Mouse (Mus musculus) MEL (cell line): ENCODE measurements around the gene Serpinb1a. TPM values are rescaled to one million over a fixed set of nuclear protein-coding genes. Genes with fewer than 3 reads are reported as not detected.

Source experiments
- DNase-seq: peaks from one replicate; pipeline ENCODE4 v3.0.0; 2011; ENCODE audit warnings: low read depth, low spot score
- H3K27ac ChIP-seq: 2 replicates; pipeline ENCODE4 v1.5.1; 2012; ENCODE audit warnings: low read depth, mild to moderate bottlenecking, control low read depth, low read length, moderate library complexity; ENCODE audit not compliant: control insufficient read depth
- H3K27me3 ChIP-seq, 2 experiments: fragments of 150-350 bp in 1 of 2; sonication (generic) in 1 of 2; 2 replicates each; pipeline ENCODE4 v1.6.1; 2012; ENCODE audit warnings: low read length in 2 of 2, mild to moderate bottlenecking in 2 of 2, improper control_type of control experiment in 1 of 2, moderate library complexity in 1 of 2; ENCODE audit not compliant: insufficient read depth in 2 of 2, control insufficient read depth in 1 of 2
- H3K36me3 ChIP-seq, 2 experiments: 2 replicates each; pipeline ENCODE4 v1.6.1; 2012 to 2014; ENCODE audit warnings: low read length in 2 of 2, improper control_type of control experiment in 1 of 2, inconsistent platforms in 1 of 2, mild to moderate bottlenecking in 1 of 2; ENCODE audit not compliant: insufficient read depth in 2 of 2, control insufficient read depth in 1 of 2
- H3K4me1 ChIP-seq, 2 experiments: fragments of 150-350 bp in 1 of 2; sonication (generic) in 1 of 2; 2 replicates each; pipeline ENCODE4 v1.6.1; 2012; ENCODE audit warnings: low read length in 2 of 2, improper control_type of control experiment in 1 of 2, mild to moderate bottlenecking in 1 of 2; ENCODE audit not compliant: insufficient read depth in 2 of 2, control insufficient read depth in 1 of 2
- H3K4me3 ChIP-seq, 2 experiments: fragments of 150-350 bp in 1 of 2; sonication (generic) in 1 of 2; 2 replicates each; pipeline ENCODE4 v1.5.1; 2012; ENCODE audit warnings: low read depth in 2 of 2, low read length in 2 of 2, mild to moderate bottlenecking in 2 of 2, moderate library complexity in 2 of 2, control low read depth in 1 of 2, improper control_type of control experiment in 1 of 2; ENCODE audit not compliant: control insufficient read depth in 1 of 2, insufficient read depth in 1 of 2
- H3K79me2 ChIP-seq: 2 replicates; pipeline ENCODE4 v1.6.1; 2012; ENCODE audit warnings: mild to moderate bottlenecking, low read length, moderate library complexity; ENCODE audit not compliant: control insufficient read depth, poor library complexity, insufficient read depth
- H3K9ac ChIP-seq: 2 replicates; pipeline ENCODE4 v1.6.1; 2012; ENCODE audit warnings: low read depth, mild to moderate bottlenecking, control low read depth, low read length, moderate library complexity; ENCODE audit not compliant: control insufficient read depth, poor library complexity, severe bottlenecking
- H3K9me3 ChIP-seq: fragments of 150-350 bp; sonication (generic); replicated peaks from 2 replicates; pipeline ENCODE4 v1.6.1; 2012; ENCODE audit warnings: mild to moderate bottlenecking, low read length, improper control_type of control experiment, moderate library complexity; ENCODE audit not compliant: insufficient read depth
- BHLHE40 ChIP-seq: IDR thresholded peaks from 2 replicates; pipeline ENCODE4 v1.6.1; 2012; ENCODE audit warnings: low read depth, mild to moderate bottlenecking, inconsistent platforms, low read length, improper control_type of control experiment, borderline replicate concordance
- CHD1 ChIP-seq: IDR thresholded peaks from 2 replicates; pipeline ENCODE4 v1.6.1; 2012; ENCODE audit warnings: low read depth, mild to moderate bottlenecking, inconsistent platforms, low read length, improper control_type of control experiment
- CHD2 ChIP-seq: IDR thresholded peaks from 2 replicates; pipeline ENCODE4 v1.6.1; 2011; ENCODE audit warnings: low read length, improper control_type of control experiment
- CTCF ChIP-seq, 3 experiments: IDR thresholded peaks in 2 of 3; conservative IDR thresholded peaks in 1 of 3; 2 replicates each; pipeline ENCODE4 v1.5.1; 2011 to 2012; ENCODE audit warnings: low read length in 3 of 3, low read depth in 2 of 3, mild to moderate bottlenecking in 2 of 3, improper control_type of control experiment in 1 of 3, inconsistent platforms in 1 of 3, mixed read lengths in 1 of 3, moderate library complexity in 1 of 3; ENCODE audit not compliant: control insufficient read depth in 1 of 3, insufficient read depth in 1 of 3, poor library complexity in 1 of 3, severe bottlenecking in 1 of 3
- E2F4 ChIP-seq: IDR thresholded peaks from 2 replicates; pipeline ENCODE4 v1.6.1; 2011; ENCODE audit warnings: low read depth, low read length, improper control_type of control experiment, borderline replicate concordance
- ELF1 ChIP-seq: IDR thresholded peaks from 2 replicates; pipeline ENCODE4 v1.6.1; 2014; ENCODE audit warnings: low read depth, mild to moderate bottlenecking, inconsistent platforms, low read length, improper control_type of control experiment, moderate library complexity
- EP300 ChIP-seq, 2 experiments: IDR thresholded peaks; 2 replicates each; pipeline ENCODE4 v1.6.1; 2011; ENCODE audit warnings: improper control_type of control experiment in 2 of 2, low read length in 2 of 2, low read depth in 1 of 2, mild to moderate bottlenecking in 1 of 2
- ETS1 ChIP-seq: IDR thresholded peaks from 2 replicates; pipeline ENCODE4 v1.6.1; 2012; ENCODE audit warnings: low read depth, mild to moderate bottlenecking, inconsistent platforms, low read length, improper control_type of control experiment, moderate library complexity
- GABPA ChIP-seq: IDR thresholded peaks from 2 replicates; pipeline ENCODE4 v1.6.1; 2012; ENCODE audit warnings: low read depth, mild to moderate bottlenecking, inconsistent platforms, low read length, improper control_type of control experiment, moderate library complexity
- GATA1 ChIP-seq: IDR thresholded peaks from 2 replicates; pipeline ENCODE4 v1.6.1; 2011; ENCODE audit warnings: low read depth, low read length, improper control_type of control experiment
- HCFC1 ChIP-seq: IDR thresholded peaks from 2 replicates; pipeline ENCODE4 v1.6.1; 2012; ENCODE audit warnings: low read depth, mild to moderate bottlenecking, inconsistent platforms, low read length, improper control_type of control experiment, moderate library complexity
- JUND ChIP-seq: IDR thresholded peaks from 2 replicates; pipeline ENCODE4 v1.6.1; 2011; ENCODE audit warnings: low read depth, mild to moderate bottlenecking, improper control_type of control experiment, low read length
- KAT2A ChIP-seq: conservative IDR thresholded peaks from 2 replicates; pipeline ENCODE4 v1.6.1; 2012; ENCODE audit warnings: low read depth, low read length, improper control_type of control experiment, inconsistent platforms
- MAFK ChIP-seq: IDR thresholded peaks from 2 replicates; pipeline ENCODE4 v1.6.1; 2011; ENCODE audit warnings: low read depth, mild to moderate bottlenecking, low read length, improper control_type of control experiment, borderline replicate concordance
- MAX ChIP-seq: IDR thresholded peaks from 2 replicates; pipeline ENCODE4 v1.6.1; 2011; ENCODE audit warnings: low read length, improper control_type of control experiment
- MAZ ChIP-seq: IDR thresholded peaks from 2 replicates; pipeline ENCODE4 v1.6.1; 2012; ENCODE audit warnings: low read depth, mild to moderate bottlenecking, inconsistent platforms, low read length, improper control_type of control experiment
- MEF2A ChIP-seq: IDR thresholded peaks from 2 replicates; pipeline ENCODE4 v1.6.1; 2014; ENCODE audit warnings: low read depth, mild to moderate bottlenecking, inconsistent platforms, low read length, improper control_type of control experiment; ENCODE audit not compliant: poor library complexity, insufficient replicate concordance, severe bottlenecking; ENCODE audit errors: extremely low read depth
- MXI1 ChIP-seq: IDR thresholded peaks from 2 replicates; pipeline ENCODE4 v1.6.1; 2011; ENCODE audit warnings: mild to moderate bottlenecking, low read depth, low read length, improper control_type of control experiment
- MYB ChIP-seq: IDR thresholded peaks from 2 replicates; pipeline ENCODE4 v1.6.1; 2011; ENCODE audit warnings: mild to moderate bottlenecking, low read depth, low read length, improper control_type of control experiment
- MYC ChIP-seq: IDR thresholded peaks from 2 replicates; pipeline ENCODE4 v1.6.1; 2011; ENCODE audit warnings: low read depth, mild to moderate bottlenecking, low read length, improper control_type of control experiment, moderate library complexity
- NELFE ChIP-seq: IDR thresholded peaks from 2 replicates; pipeline ENCODE4 v1.6.1; 2011; ENCODE audit warnings: low read depth, low read length, improper control_type of control experiment
- POLR2A ChIP-seq, 2 experiments: IDR thresholded peaks; 2 replicates each; pipeline ENCODE4 v1.6.1; 2011 to 2012; ENCODE audit warnings: low read length in 2 of 2, mild to moderate bottlenecking in 2 of 2, control low read depth in 1 of 2, improper control_type of control experiment in 1 of 2, low read depth in 1 of 2, moderate library complexity in 1 of 2; ENCODE audit not compliant: control insufficient read depth in 1 of 2, insufficient read depth in 1 of 2, poor library complexity in 1 of 2
- POLR2AphosphoS2 ChIP-seq: IDR thresholded peaks from 2 replicates; pipeline ENCODE4 v1.6.1; 2011; ENCODE audit warnings: low read length, improper control_type of control experiment
- POLR2AphosphoS5 ChIP-seq: IDR thresholded peaks from 2 replicates; pipeline ENCODE4 v1.6.1; 2012; ENCODE audit warnings: low read depth, borderline replicate concordance, mild to moderate bottlenecking, inconsistent platforms, low read length, moderate library complexity, mixed read lengths
- RAD21 ChIP-seq: IDR thresholded peaks from 2 replicates; pipeline ENCODE4 v1.6.1; 2011; ENCODE audit warnings: mild to moderate bottlenecking, low read depth, low read length, improper control_type of control experiment
- RCOR1 ChIP-seq: IDR thresholded peaks from 2 replicates; pipeline ENCODE4 v1.6.1; 2012; ENCODE audit warnings: low read depth, mild to moderate bottlenecking, inconsistent platforms, low read length, improper control_type of control experiment
- SIN3A ChIP-seq: IDR thresholded peaks from 2 replicates; pipeline ENCODE4 v1.6.1; 2012; ENCODE audit warnings: low read length, improper control_type of control experiment, inconsistent platforms
- SMC3 ChIP-seq: IDR thresholded peaks from 2 replicates; pipeline ENCODE4 v1.6.1; 2011; ENCODE audit warnings: low read depth, low read length, improper control_type of control experiment
- TAL1 ChIP-seq: IDR thresholded peaks from 2 replicates; pipeline ENCODE4 v1.6.1; 2012; ENCODE audit warnings: mild to moderate bottlenecking, inconsistent platforms, low read length, moderate library complexity, mixed read lengths
- TBP ChIP-seq: IDR thresholded peaks from 2 replicates; pipeline ENCODE4 v1.8.0; 2011; ENCODE audit warnings: low read depth, low read length, improper control_type of control experiment
- TCF12 ChIP-seq: IDR thresholded peaks from 2 replicates; pipeline ENCODE4 v1.6.1; 2014; ENCODE audit warnings: low read depth, mild to moderate bottlenecking, inconsistent platforms, low read length, improper control_type of control experiment, moderate library complexity
- UBTF ChIP-seq: IDR thresholded peaks from 2 replicates; pipeline ENCODE4 v1.6.1; 2012; ENCODE audit warnings: low read depth, mild to moderate bottlenecking, inconsistent platforms, low read length, improper control_type of control experiment, moderate library complexity, borderline replicate concordance; ENCODE audit not compliant: insufficient read depth
- USF1 ChIP-seq: IDR thresholded peaks from 2 replicates; pipeline ENCODE4 v1.6.1; 2014; ENCODE audit warnings: low read depth, mild to moderate bottlenecking, inconsistent platforms, low read length, improper control_type of control experiment, moderate library complexity
- USF2 ChIP-seq, 2 experiments: IDR thresholded peaks; 2 replicates each; pipeline ENCODE4 v1.6.1; 2011 to 2012; ENCODE audit warnings: improper control_type of control experiment in 2 of 2, low read length in 2 of 2, borderline replicate concordance in 1 of 2, inconsistent platforms in 1 of 2, low read depth in 1 of 2, mild to moderate bottlenecking in 1 of 2; ENCODE audit not compliant: insufficient read depth in 1 of 2
- ZC3H11A ChIP-seq: IDR thresholded peaks from 2 replicates; pipeline ENCODE4 v1.6.1; 2012; ENCODE audit warnings: low read depth, mild to moderate bottlenecking, inconsistent platforms, low read length, improper control_type of control experiment
- ZKSCAN1 ChIP-seq: IDR thresholded peaks from 2 replicates; pipeline ENCODE4 v1.6.1; 2012; ENCODE audit warnings: low read depth, mild to moderate bottlenecking, inconsistent platforms, low read length, improper control_type of control experiment, moderate library complexity
- ZMIZ1 ChIP-seq: IDR thresholded peaks from 2 replicates; pipeline ENCODE4 v1.6.1; 2012; ENCODE audit warnings: low read depth, mild to moderate bottlenecking, inconsistent platforms, low read length, improper control_type of control experiment, moderate library complexity
- ZNF384 ChIP-seq: IDR thresholded peaks from 2 replicates; pipeline ENCODE4 v1.6.1; 2012; ENCODE audit warnings: low read depth, mild to moderate bottlenecking, inconsistent platforms, low read length, improper control_type of control experiment
- polyA plus RNA-seq, 2 experiments: library from polyadenylated mRNA; stranded (reverse) in 1 of 2; unstranded in 1 of 2; fragments of >175 nt in 1 of 2; fragments of >200 nt in 1 of 2; gene quantifications; 2 replicates each; pipeline versions ENCODE4 v1.2.1 to v1.2.4; 2012; ENCODE audit warnings: low replicate concordance in 2 of 2, low read depth in 1 of 2; ENCODE audit not compliant: insufficient read length in 2 of 2, insufficient read depth in 1 of 2, missing spikeins in 1 of 2
- total RNA-seq: library from RNA; depleted of rRNA; stranded (reverse); fragments of 300-350 nt; gene quantifications from 2 replicates; pipeline ENCODE4 v1.2.3, GENCODE M21; 2012

Serpinb1a gene
- total and polyA plus RNA-seq, 3 experiments: 2.7 to 6.8 TPM; not detected in 1

DNA sequence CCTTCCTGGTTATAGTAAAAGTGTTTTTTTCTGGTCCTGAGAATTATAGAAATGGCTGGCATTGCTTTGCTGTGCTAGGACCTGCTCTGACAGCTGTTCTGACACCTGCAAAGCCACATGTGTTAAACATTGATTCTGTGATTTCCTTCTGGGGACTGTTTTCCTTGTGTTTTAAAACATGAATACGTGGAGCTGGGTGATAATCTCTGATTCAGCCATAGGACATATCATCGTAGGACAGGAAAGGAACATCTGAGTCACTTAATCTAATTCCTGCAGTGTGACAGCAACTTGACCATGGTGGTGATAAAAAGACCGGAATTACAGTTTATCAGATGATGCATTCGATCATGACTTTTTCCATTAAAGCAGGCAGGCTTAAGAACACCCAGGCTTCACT lies 22.1 kb downstream of the Serpinb1a start:
- Histone ChIP-seq H3K36me3 (peaks cover 0 to 40% of the 10 kb centered on the region in 2 experiments; a peak in 2 of 4 replicates), H3K4me1 (peaks cover 3 to 43% of the 10 kb centered on the region in 2 experiments; a peak in 3 of 4 replicates), H3K79me2 (no peaks in the 10 kb centered on the region), H3K4me3 (no peak overlapping the region), H3K27ac (no peak overlapping the region), H3K9me3 (no peaks in the 10 kb centered on the region), H3K9ac (no peak overlapping the region), H3K27me3 (no peaks in the 10 kb centered on the region)
- DNase-seq: peak; percentile 74
- TF ChIP-seq ZKSCAN1 (no peak), NELFE (no peak), POLR2AphosphoS2 (no peak), TCF12 (peak; percentile 96), CHD1 (no peak), MXI1 (peak; percentile 69; the same call in 1 of the 2 replicates), MAX (0 out of 2 replicates have a peak, but pooled peaks have one; percentile 38), MAZ (no peak), GABPA (no peak), TAL1 (peak; percentile 73), MAFK (no peak), MEF2A (no peak), POLR2AphosphoS5 (no peak), ZMIZ1 (no peak), RAD21 (no peak), RCOR1 (peak; percentile 89), CTCF (IDR thresholded peaks at IDR 0.05 in 2 of 3, conservative IDR thresholded peaks at IDR 0.05 in 1 of 3; ENCODE audit: control insufficient read depth in 1 of 3, insufficient read depth in 1 of 3, low read depth in 2 of 3, low read length in 3 of 3, poor library complexity in 1 of 3, severe bottlenecking in 1 of 3) (no peak), ZNF384 (no peak), E2F4 (no peak), TBP (0 out of 2 replicates have a peak, but pooled peaks have one; percentile 13), BHLHE40 (no peak), HCFC1 (no peak), ETS1 (peak; percentile 79), CHD2 (no peak), EP300 (IDR thresholded peaks at IDR 0.05; ENCODE audit: low read depth in 1 of 2, low read length in 2 of 2) (peak; percentile 93 to 94), KAT2A (no peak), MYB (no peak), UBTF (no peak), SIN3A (peak; percentile 58), JUND (no peak; the same call in 1 of the 2 replicates), ZC3H11A (no peak), MYC (peak; percentile 47; the same call in 1 of the 2 replicates), ELF1 (no peak), GATA1 (peak; percentile 95), POLR2A (IDR thresholded peaks at IDR 0.05; ENCODE audit: control insufficient read depth in 1 of 2, insufficient read depth in 1 of 2, low read depth in 1 of 2, low read length in 2 of 2, poor library complexity in 1 of 2) (no peak), SMC3 (no peak), USF1 (no peak), USF2 (IDR thresholded peaks at IDR 0.05; ENCODE audit: borderline replicate concordance in 1 of 2, insufficient read depth in 1 of 2, low read depth in 1 of 2, low read length in 2 of 2) (no peak)
